Comparison of ENCODE assay signal across 11 mouse cellular contexts in genomic region chr7:143832196-143832595, GRCm38 (mm10). TPM values are rescaled to one million over a fixed set of nuclear protein-coding genes. Genes with fewer than 3 reads are reported as not detected.
DNase-seq lines count a peak whose midpoint lies in the region; ATAC-seq and TF ChIP-seq lines count a peak whose summit lies in the region.
"Had no signal": no experiment of that assay in that cellular context is flagged by ENCODE, and none has a peak within 500 bp of the region (broad histone marks: within the 10 kb centered on the region; RNA-seq: fewer than 3 reads in every experiment).

No protein-coding gene starts in this region.

- peak overlapping the region; percentile 60; the same call in 1 of the 2 replicates for H3K27ac ChIP-seq in intestine, postnatal 0 days (ENCODE audit: low read depth, low read length)
- no peak overlapping the region for H3K27ac ChIP-seq in neural tube, embryonic 15.5 days (replicated peaks)
- H3K27ac ChIP-seq: limb, embryonic 12.5 days had no signal

- peaks cover 60% of the 10 kb centered on the region for H3K36me3 ChIP-seq in megakaryocyte, embryonic 14.5 days (replicated peaks; ENCODE audit: low read length)
- H3K36me3 ChIP-seq in intestine, postnatal 0 days (ENCODE audit: control insufficient read depth, insufficient read depth) = peaks cover 5% of the 10 kb centered on the region; the same call in 1 of the 2 replicates
- peaks cover 5% of the 10 kb centered on the region; the same call in 1 of the 2 replicates for H3K36me3 ChIP-seq in neural tube, embryonic 15.5 days

- 55% methylated on average over 8 of the region's 8 CpGs for WGBS in intestine, postnatal 0 days
- 80% methylated on average over 8 of the region's 8 CpGs for WGBS in neural tube, embryonic 15.5 days

- no peak overlapping the region; the same call in 1 of the 2 replicates for H3K4me2 ChIP-seq in intestine, postnatal 0 days (replicated peaks; ENCODE audit: low read depth)
- peak overlapping the region; percentile 94 for H3K4me2 ChIP-seq in neural tube, embryonic 15.5 days
- H3K4me2 ChIP-seq: limb, embryonic 12.5 days had no signal

- peaks cover 73% of the 10 kb centered on the region for H3K4me1 ChIP-seq in megakaryocyte, embryonic 14.5 days
- 0 out of 2 replicates have a peak, but pooled peaks cover 4% of the 10 kb centered on the region for H3K4me1 ChIP-seq in intestine, postnatal 0 days (replicated peaks; ENCODE audit: control insufficient read depth, insufficient read depth, low read length)
- H3K4me1 ChIP-seq in neural tube, embryonic 15.5 days = peaks cover 70% of the 10 kb centered on the region

- no peak for ATAC-seq in megakaryocyte, adult 5-6 weeks (ENCODE audit: poor library complexity, severe bottlenecking)
- ATAC-seq in intestine, postnatal 0 days = no peak
- no peak for ATAC-seq in neural tube, embryonic 15.5 days (ENCODE audit: low FRiP score)

- intact Hi-C loops in heart, postnatal 36 days (cut with DNase I) = loop anchor here (10.0 kb wide), 1 partner anchor 243 kb away; no protein-coding TSS in a partner anchor

- no peak for TF ChIP-seq CTCF in intestine, postnatal 0 days (IDR thresholded peaks at IDR 0.05; ENCODE audit: low read depth)

- H3K9ac ChIP-seq in intestine, postnatal 0 days (ENCODE audit: low read depth, low read length) = no peak overlapping the region
- H3K9ac ChIP-seq in neural tube, embryonic 15.5 days (replicated peaks) = no peak overlapping the region; the same call in 1 of the 2 replicates
- H3K9ac ChIP-seq: limb, embryonic 12.5 days had no signal

- peak; percentile 85 for DNase-seq in adrenal gland, adult 8-10 months
- no peak for DNase-seq in cerebellum, postnatal 25 days
- no peak for DNase-seq in heart, postnatal 36 days
- DNase-seq: cerebellum, postnatal 10 days; gastrocnemius, postnatal 10 days had no signal

- H3K27me3 ChIP-seq in megakaryocyte, embryonic 14.5 days (replicated peaks) = no peaks in the 10 kb centered on the region
- no peaks in the 10 kb centered on the region for H3K27me3 ChIP-seq in intestine, postnatal 0 days (replicated peaks; ENCODE audit: control insufficient read depth, insufficient read depth, low read length)
- H3K27me3 ChIP-seq in neural tube, embryonic 15.5 days (replicated peaks) = no peaks in the 10 kb centered on the region
- H3K27me3 ChIP-seq: limb, embryonic 12.5 days had no signal

- H3K9me3 ChIP-seq in megakaryocyte, embryonic 14.5 days = no peaks in the 10 kb centered on the region
- no peaks in the 10 kb centered on the region for H3K9me3 ChIP-seq in intestine, postnatal 0 days (ENCODE audit: control insufficient read depth)
- no peaks in the 10 kb centered on the region for H3K9me3 ChIP-seq in neural tube, embryonic 15.5 days (replicated peaks)
- H3K9me3 ChIP-seq: limb, embryonic 12.5 days had no signal

- H3K4me3 ChIP-seq in megakaryocyte, embryonic 14.5 days (replicated peaks) = peak overlapping the region; percentile 29
- H3K4me3 ChIP-seq in intestine, postnatal 0 days (ENCODE audit: low read depth, low read length) = no peak overlapping the region
- H3K4me3 ChIP-seq in neural tube, embryonic 15.5 days (replicated peaks) = peak overlapping the region; percentile 64; the same call in 1 of the 2 replicates
- H3K4me3 ChIP-seq: limb, embryonic 12.5 days had no signal

RNA-seq across cellular contexts. Expression of gene Dhcr7, which starts 9.3 kb away (rescaled TPM):
- polyA plus RNA-seq in megakaryocyte, embryonic 14.5 days (2012; ENCODE audit: insufficient read depth, low replicate concordance) = 12.3 and 14.5 TPM in 2 replicates
- 11.4 and 13.1 TPM in 2 replicates for total RNA-seq in megakaryocyte, adult 5-6 weeks (2015)
- total RNA-seq in megakaryocyte, adult 5-6 weeks (2017) = 3.0 and 6.1 TPM in 2 replicates
- 1,000 to 10,000 TPM in 1 of 4 experiments, 100 to 1,000 TPM in 3; 583 to 1,249 (median 833) TPM for total RNA-seq in adrenal gland, adult 8-10 months (2022)
- polyA plus RNA-seq in intestine, postnatal 0 days (2015; fragmentation: Nextera tagmentation; extraction: Ambion mirVana) = 30.4 and 31.2 TPM in 2 replicates
- polyA plus RNA-seq in neural tube, embryonic 15.5 days (2015; fragmentation: Nextera tagmentation; extraction: Ambion mirVana) = 49.8 and 53.8 TPM in 2 replicates
- 1 to 10 TPM; 5.6 to 6.2 TPM for total RNA-seq in heart, postnatal 36 days (2021)

RNA-seq across cellular contexts. Expression of gene Nadsyn1, which starts 9.5 kb away (rescaled TPM):
- polyA plus RNA-seq in megakaryocyte, embryonic 14.5 days (2012; ENCODE audit: insufficient read depth, low replicate concordance) = 1.4 TPM in 1 of 2 replicates, not detected in the other
- 3.9 and 4.4 TPM in 2 replicates for total RNA-seq in megakaryocyte, adult 5-6 weeks (2015)
- 7.5 and 11.7 TPM in 2 replicates for total RNA-seq in megakaryocyte, adult 5-6 weeks (2017)
- total RNA-seq in adrenal gland, adult 8-10 months (2022) = 10 to 100 TPM in 3 of 4 experiments, 1 to 10 TPM in 1; 9.2 to 17.5 (median 14.6) TPM
- polyA plus RNA-seq in intestine, postnatal 0 days (2015; fragmentation: Nextera tagmentation; extraction: Ambion mirVana) = 24.8 and 26.4 TPM in 2 replicates
- 5.5 and 7.7 TPM in 2 replicates for polyA plus RNA-seq in neural tube, embryonic 15.5 days (2015; fragmentation: Nextera tagmentation; extraction: Ambion mirVana)
- total RNA-seq in heart, postnatal 36 days (2021) = 1 to 10 TPM; 4.2 to 4.4 TPM

RNA-seq across cellular contexts. Expression of gene Gm498, which starts 34.4 kb away (rescaled TPM):
- not detected in 2 replicates for polyA plus RNA-seq in megakaryocyte, embryonic 14.5 days (2012; ENCODE audit: insufficient read depth, low replicate concordance)
- total RNA-seq in megakaryocyte, adult 5-6 weeks (2015) = not detected in 2 replicates
- total RNA-seq in megakaryocyte, adult 5-6 weeks (2017) = not detected in 2 replicates
- not detected for total RNA-seq in adrenal gland, adult 8-10 months (2022)
- polyA plus RNA-seq in intestine, postnatal 0 days (2015; fragmentation: Nextera tagmentation; extraction: Ambion mirVana) = not detected in 2 replicates
- polyA plus RNA-seq in neural tube, embryonic 15.5 days (2015; fragmentation: Nextera tagmentation; extraction: Ambion mirVana) = not detected in 2 replicates
- total RNA-seq in heart, postnatal 36 days (2021) = not detected
- total RNA-seq: gastrocnemius, postnatal 10 days had no signal
- polyA plus RNA-seq: intestine, embryonic 14.5 days; limb, embryonic 12.5 days had no signal

RNA-seq across cellular contexts. Expression of gene Mrgpre, which starts 47.9 kb away (rescaled TPM):
- 0.46 TPM in 1 of 2 replicates, not detected in the other for polyA plus RNA-seq in megakaryocyte, embryonic 14.5 days (2012; ENCODE audit: insufficient read depth, low replicate concordance)
- total RNA-seq in megakaryocyte, adult 5-6 weeks (2015) = 0.05 TPM in 1 of 2 replicates, not detected in the other
- not detected in 2 replicates for total RNA-seq in megakaryocyte, adult 5-6 weeks (2017)
- total RNA-seq in adrenal gland, adult 8-10 months (2022) = 1 to 10 TPM; 2.7 to 5.1 (median 3.9) TPM
- 1.0 and 1.5 TPM in 2 replicates for polyA plus RNA-seq in intestine, postnatal 0 days (2015; fragmentation: Nextera tagmentation; extraction: Ambion mirVana)
- polyA plus RNA-seq in neural tube, embryonic 15.5 days (2015; fragmentation: Nextera tagmentation; extraction: Ambion mirVana) = 7.9 and 9.6 TPM in 2 replicates
- total RNA-seq in heart, postnatal 36 days (2021) = 1 to 10 TPM; 1.2 to 1.4 TPM

Comparison
In these comparisons a context has a peak if more than half of its experiments do, and no peak if none do; other contexts are left out.
1. RNA of gene Dhcr7, which starts 9.3 kb away (total RNA-seq): 583 to 1,249 TPM in adrenal gland, adult 8-10 months; 3.0 to 13.1 TPM in megakaryocyte, adult 5-6 weeks and 5.6 to 6.2 TPM in heart, postnatal 36 days; every median in the first group is over 10 times any median in the second.